Mouse (Mus musculus): ENCODE measurements around the gene Znrf2. TPM values are rescaled to one million over a fixed set of nuclear protein-coding genes. Genes with fewer than 3 reads are reported as not detected.

Gene Znrf2
- polyA plus RNA-seq (2015; fragmentation: Nextera tagmentation; extraction: Ambion mirVana) = 5.8 and 6.5 TPM in 2 replicates

DNA sequence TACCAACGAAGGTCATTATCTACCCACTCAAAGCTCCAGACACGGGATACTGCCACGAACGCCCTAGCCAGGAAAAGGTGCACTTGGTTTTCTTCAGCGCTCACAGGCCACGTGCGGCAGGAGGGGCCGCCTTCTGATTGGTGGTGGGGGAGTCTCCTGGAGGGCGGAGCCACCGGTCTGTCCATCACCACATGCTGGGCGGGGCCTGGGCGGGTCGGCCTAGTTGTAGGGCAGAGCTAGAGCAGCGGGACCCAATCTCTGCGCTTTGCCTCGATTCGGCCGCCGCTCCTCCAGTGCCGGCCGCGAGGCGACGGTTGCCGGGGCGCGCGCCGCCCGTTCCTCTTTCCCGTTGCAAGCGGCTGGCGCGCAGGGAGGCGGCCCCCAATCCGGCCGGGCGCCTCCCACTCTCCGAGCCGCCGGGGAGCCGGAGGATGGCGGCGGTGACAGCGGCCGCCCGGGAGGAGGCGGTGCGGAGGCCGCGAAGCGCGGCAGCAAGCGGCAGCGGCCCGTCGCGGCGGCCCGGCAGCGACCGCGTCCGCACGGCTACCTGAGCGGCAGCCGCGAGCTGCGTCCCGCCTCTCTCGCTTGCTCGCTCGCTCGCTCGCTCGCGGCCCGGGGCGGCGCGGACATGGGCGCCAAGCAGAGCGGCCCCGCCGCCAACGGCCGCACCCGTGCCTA is at the start of gene Znrf2:
TSS of gene Znrf2 (plus strand) at position 529 of the 678 bp plus-strand sequence.
- peak within 1 kb of the TSS; percentile 82 for H3K4me3 ChIP-seq (replicated peaks)
- peaks cover 12% of the 10 kb centered on the region; the same call in 1 of the 2 replicates for H3K4me1 ChIP-seq (replicated peaks)
- H3K4me2 ChIP-seq (replicated peaks) = peak within 1 kb of the TSS; percentile 54
- H3K27ac ChIP-seq = peak within 1 kb of the TSS; percentile 98
- peak; percentile 99 for ATAC-seq
- H3K9ac ChIP-seq = peak within 1 kb of the TSS; percentile 93
- under 1% methylated on average over 88 of the region's 88 CpGs for WGBS
- no peaks in the 10 kb centered on the region for H3K9me3 ChIP-seq
- no peaks in the 10 kb centered on the region for H3K36me3 ChIP-seq
- H3K27me3 ChIP-seq (replicated peaks) = no peaks in the 10 kb centered on the region

DNA sequence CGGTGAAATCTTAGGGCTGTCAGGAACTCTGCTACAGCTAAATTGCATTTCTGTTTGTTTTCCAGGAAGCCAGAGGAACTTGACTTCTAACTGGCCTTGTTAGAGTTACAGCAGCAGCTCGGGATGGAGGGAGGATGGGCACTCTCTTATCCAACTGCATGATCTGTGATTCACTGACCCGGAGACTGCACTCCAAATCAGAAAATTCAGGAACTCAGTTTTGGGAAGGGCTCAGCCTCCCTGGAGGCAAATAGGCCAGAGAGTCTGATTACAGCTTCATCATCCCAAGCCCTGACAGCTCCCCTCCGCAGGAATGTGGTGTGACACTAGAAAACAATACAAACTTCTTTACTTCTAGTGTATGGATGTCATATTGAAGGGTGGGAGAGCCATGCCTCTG is 49.0 kb upstream of the Znrf2 start:
- Histone ChIP-seq H3K4me1 (replicated peaks) (no peaks in the 10 kb centered on the region), H3K9me3 (no peaks in the 10 kb centered on the region), H3K27ac (no peak overlapping the region), H3K4me3 (replicated peaks) (no peak overlapping the region), H3K36me3 (no peaks in the 10 kb centered on the region), H3K4me2 (replicated peaks) (no peak overlapping the region), H3K9ac (no peak overlapping the region), H3K27me3 (replicated peaks) (no peaks in the 10 kb centered on the region)
- WGBS = 19% methylated on average over 4 of the region's 4 CpGs
- no peak for ATAC-seq

DNA sequence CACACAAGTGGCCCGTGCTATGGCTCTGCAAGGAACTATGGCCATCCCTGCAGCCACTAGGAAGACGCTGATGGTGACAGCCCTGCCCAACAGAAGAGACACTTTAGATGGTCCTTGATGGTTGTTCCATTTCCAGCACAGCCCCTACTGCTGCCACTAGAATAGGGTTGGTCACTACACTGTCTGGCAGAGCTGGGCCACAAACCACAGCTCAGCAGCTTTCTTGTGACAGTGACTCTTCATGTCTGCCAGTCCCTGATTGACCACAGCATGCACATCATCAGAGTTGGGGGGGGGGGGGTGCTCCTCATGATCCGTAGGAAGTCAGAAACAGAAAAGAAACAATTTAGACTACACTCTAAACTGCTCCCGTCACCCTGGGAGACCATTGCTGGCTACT is 46.0 kb upstream of the Znrf2 start:
- ATAC-seq = no peak
- Histone ChIP-seq H3K9me3 (no peaks in the 10 kb centered on the region), H3K9ac (no peak overlapping the region)

DNA sequence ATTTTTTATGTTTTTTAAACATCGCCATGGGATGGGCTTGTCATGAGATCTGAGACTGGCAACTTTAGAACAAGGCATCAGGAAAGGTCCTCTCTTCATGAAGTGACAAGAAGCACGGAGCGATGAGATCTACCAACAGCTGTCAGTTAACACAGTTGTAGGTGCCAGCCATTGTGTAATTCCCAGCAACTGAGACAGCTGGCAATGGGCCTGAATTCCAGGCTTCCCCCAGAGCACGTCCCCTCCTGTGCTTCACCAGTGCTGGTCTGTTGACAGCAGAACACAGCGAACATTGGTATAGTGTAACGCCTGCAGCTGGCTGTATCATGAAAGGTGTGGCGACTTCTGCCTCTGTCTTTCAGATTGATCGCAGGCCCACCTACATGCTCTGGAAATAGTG is 45.5 kb upstream of the Znrf2 start:
- Histone ChIP-seq H3K4me1 (replicated peaks) (no peaks in the 10 kb centered on the region), H3K27me3 (replicated peaks) (no peaks in the 10 kb centered on the region), H3K4me2 (replicated peaks) (no peak overlapping the region), H3K9me3 (no peaks in the 10 kb centered on the region), H3K9ac (no peak overlapping the region), H3K36me3 (no peaks in the 10 kb centered on the region), H3K4me3 (replicated peaks) (no peak overlapping the region), H3K27ac (no peak overlapping the region)
- WGBS = 71% methylated on average over 8 of the region's 8 CpGs
- ATAC-seq = no peak

More for the DNA sequence above, 46.0 kb upstream of the Znrf2 start:
- H3K27me3 ChIP-seq (replicated peaks) = no peaks in the 10 kb centered on the region
- no peak overlapping the region for H3K4me2 ChIP-seq (replicated peaks)
- 67% methylated on average over 4 of the region's 4 CpGs for WGBS
- H3K27ac ChIP-seq = no peak overlapping the region
- H3K36me3 ChIP-seq = no peaks in the 10 kb centered on the region
- H3K4me3 ChIP-seq (replicated peaks) = no peak overlapping the region
- no peaks in the 10 kb centered on the region for H3K4me1 ChIP-seq (replicated peaks)

DNA sequence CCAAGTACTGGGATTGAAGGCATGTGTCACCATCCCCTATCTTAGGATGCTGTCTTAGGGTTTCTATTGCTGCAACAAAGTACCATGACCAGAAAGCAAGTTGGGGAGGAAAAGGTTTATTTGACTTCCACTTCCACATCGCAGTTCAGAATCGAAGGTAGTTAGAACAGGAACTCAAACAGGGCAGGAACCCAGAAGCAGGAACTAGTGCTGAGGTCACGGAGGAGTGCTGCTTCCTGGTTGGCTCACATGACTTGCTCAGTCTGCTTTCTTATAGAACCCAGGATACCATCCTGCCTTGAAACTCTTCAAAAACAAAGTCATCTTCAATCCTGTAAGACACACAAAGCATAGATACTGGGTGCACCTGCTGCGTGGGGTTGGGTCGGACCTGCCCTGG is 44.6 kb upstream of the Znrf2 start:
- ATAC-seq = no peak
- no peak overlapping the region for H3K9ac ChIP-seq
- H3K27ac ChIP-seq = no peak overlapping the region
- no peak overlapping the region for H3K4me3 ChIP-seq (replicated peaks)
- no peaks in the 10 kb centered on the region for H3K36me3 ChIP-seq
- no peaks in the 10 kb centered on the region for H3K9me3 ChIP-seq
- WGBS = 93% methylated on average over 5 of the region's 5 CpGs
- no peaks in the 10 kb centered on the region for H3K4me1 ChIP-seq (replicated peaks)
- H3K4me2 ChIP-seq (replicated peaks) = no peak overlapping the region
- H3K27me3 ChIP-seq (replicated peaks) = no peaks in the 10 kb centered on the region

DNA sequence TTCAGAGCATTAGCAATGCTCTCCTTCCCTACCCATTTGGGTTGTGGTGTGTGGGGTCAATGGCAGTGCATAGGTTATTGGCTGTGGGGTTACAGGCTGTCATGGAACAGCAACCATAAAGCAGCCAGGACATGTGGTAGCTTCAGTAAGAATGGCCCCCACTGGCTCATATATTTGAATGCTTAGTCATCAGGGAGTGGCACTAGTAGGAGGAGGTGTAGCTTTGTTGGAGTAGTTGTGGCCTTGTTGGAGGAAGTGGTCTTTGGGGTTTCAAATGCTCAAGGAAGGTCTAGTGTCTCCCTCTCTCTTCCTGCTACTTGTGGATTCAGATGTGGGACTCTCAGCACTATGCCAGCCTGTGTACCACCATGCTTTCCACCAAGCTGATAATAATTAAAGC is 41.0 kb upstream of the Znrf2 start:
- Histone ChIP-seq H3K9ac (no peak overlapping the region), H3K36me3 (no peaks in the 10 kb centered on the region), H3K27ac (no peak overlapping the region), H3K9me3 (no peaks in the 10 kb centered on the region), H3K27me3 (replicated peaks) (no peaks in the 10 kb centered on the region), H3K4me1 (replicated peaks) (no peaks in the 10 kb centered on the region), H3K4me2 (replicated peaks) (no peak overlapping the region), H3K4me3 (replicated peaks) (no peak overlapping the region)
- no peak for ATAC-seq

DNA sequence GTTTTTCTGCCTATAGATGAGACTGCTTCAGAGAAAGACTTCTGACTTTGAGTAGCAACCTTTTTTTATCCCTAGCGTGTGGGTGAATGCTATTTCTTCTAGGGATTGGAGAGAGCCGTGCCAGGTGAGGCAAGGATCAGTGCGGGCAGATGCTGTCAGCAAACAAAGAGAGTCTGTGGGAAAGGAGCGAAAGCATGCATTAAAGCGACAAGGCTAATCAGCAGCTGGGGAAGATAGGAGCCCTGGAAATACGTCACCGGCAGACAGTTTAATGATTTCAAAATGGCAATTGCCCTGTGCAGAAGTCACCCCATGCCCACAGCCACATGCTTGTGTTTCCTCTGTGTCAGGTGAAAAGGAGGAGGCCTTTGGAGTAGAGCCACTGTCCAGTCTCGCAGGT is 39.1 kb upstream of the Znrf2 start:
- H3K4me2 ChIP-seq (replicated peaks) = no peak overlapping the region; the same call in 1 of the 2 replicates
- no peak overlapping the region for H3K27ac ChIP-seq
- H3K9me3 ChIP-seq = no peaks in the 10 kb centered on the region
- no peaks in the 10 kb centered on the region for H3K36me3 ChIP-seq
- WGBS = 45% methylated on average over 8 of the region's 8 CpGs
- no peak overlapping the region for H3K9ac ChIP-seq
- H3K4me1 ChIP-seq (replicated peaks) = 0 out of 2 replicates have a peak, but pooled peaks cover 3% of the 10 kb centered on the region
- no peaks in the 10 kb centered on the region for H3K27me3 ChIP-seq (replicated peaks)
- ATAC-seq = peak; percentile 61; the same call in 1 of the 2 replicates
- H3K4me3 ChIP-seq (replicated peaks) = no peak overlapping the region

DNA sequence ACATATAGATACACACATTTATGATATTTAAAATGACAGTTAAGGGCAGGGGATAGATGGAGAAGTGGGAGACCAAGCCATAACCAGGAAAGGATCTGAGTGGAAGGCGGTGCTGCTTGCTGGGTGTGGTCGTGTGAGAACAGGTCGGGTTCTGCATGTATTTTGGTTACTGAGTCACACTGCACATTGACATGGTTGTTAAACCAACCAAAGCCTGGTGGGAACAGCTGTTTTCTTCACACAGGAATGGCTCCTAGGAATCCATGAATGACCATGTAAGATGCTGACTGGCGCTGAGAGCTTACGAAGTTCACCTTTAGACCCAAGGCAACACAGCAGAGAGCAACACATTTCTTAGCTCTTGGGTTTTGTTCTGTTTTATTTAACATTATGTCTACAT is 36.7 kb upstream of the Znrf2 start:
- Histone ChIP-seq H3K9ac (no peak overlapping the region), H3K4me2 (replicated peaks) (no peak overlapping the region), H3K4me1 (replicated peaks) (0 out of 2 replicates have a peak, but pooled peaks cover 3% of the 10 kb centered on the region), H3K4me3 (replicated peaks) (no peak overlapping the region), H3K9me3 (no peaks in the 10 kb centered on the region), H3K27me3 (replicated peaks) (no peaks in the 10 kb centered on the region), H3K27ac (no peak overlapping the region), H3K36me3 (no peaks in the 10 kb centered on the region)
- no peak for ATAC-seq
- 73% methylated on average over 5 of the region's 5 CpGs for WGBS

DNA sequence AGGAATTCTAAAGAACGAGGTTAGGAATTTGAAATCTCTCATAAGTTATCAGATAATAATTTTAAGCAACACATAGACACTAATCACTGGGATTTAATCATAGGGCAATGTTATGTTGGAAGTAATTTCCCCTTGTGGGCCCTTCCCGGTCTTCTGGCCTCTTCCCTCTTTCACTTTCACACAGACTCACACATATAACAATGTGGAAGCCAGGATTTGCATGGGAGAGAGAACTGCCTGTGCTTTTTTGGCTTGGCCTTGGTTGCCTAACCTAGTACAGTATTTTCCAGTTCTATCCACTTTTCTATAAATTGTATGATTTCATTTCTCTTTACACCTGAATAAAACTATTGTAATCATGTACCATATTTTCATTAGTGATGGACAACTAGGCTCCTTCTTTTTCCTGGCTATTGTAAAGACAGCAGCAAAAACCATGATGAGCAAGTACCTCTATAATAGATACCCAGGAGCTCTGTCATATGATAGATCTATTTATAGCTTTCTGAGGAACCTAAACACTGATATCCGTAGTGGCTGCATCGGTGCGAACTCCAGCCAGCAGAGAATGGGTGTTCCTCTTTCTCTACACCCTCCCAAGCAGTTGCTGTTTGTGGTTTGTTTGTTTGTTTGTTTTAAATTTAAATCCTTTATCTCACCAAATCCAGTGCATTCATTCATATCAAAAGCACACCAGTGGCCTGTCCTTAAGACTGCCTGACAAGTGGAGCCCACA is 36.0 kb upstream of the Znrf2 start:
- ATAC-seq = no peak
- 77% methylated on average over 5 of the region's 5 CpGs for WGBS

DNA sequence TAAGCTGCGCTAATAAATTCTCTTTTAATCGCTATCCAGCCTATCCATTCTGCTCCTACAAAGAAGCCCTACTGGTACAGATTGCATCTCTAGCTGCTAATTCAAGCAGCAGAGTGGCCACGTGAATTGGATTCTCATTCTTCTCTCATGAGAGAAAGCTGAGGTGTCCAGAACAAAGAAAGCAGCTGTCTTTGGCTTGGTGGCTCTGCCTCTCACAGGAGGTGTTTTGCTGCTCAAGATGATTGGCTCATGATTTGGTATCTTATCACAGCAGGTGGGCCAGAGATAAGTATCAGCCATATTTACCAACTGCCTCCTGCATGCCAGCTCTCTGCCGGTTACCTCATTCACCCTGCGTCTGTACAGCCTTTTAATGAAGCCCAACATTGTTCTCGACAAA is 34.8 kb upstream of the Znrf2 start:
- Histone ChIP-seq H3K9ac (no peak overlapping the region), H3K9me3 (no peaks in the 10 kb centered on the region), H3K4me2 (replicated peaks) (no peak overlapping the region), H3K27ac (no peak overlapping the region), H3K27me3 (replicated peaks) (no peaks in the 10 kb centered on the region), H3K36me3 (no peaks in the 10 kb centered on the region), H3K4me3 (replicated peaks) (no peak overlapping the region), H3K4me1 (replicated peaks) (0 out of 2 replicates have a peak, but pooled peaks cover 3% of the 10 kb centered on the region)
- WGBS = 69% methylated on average over 6 of the region's 6 CpGs
- no peak for ATAC-seq

More for the DNA sequence above, 36.0 kb upstream of the Znrf2 start:
- Histone ChIP-seq H3K9me3 (no peaks in the 10 kb centered on the region), H3K4me3 (replicated peaks) (no peak overlapping the region), H3K4me2 (replicated peaks) (no peak overlapping the region), H3K36me3 (no peaks in the 10 kb centered on the region), H3K27me3 (replicated peaks) (no peaks in the 10 kb centered on the region), H3K9ac (no peak overlapping the region), H3K4me1 (replicated peaks) (0 out of 2 replicates have a peak, but pooled peaks cover 3% of the 10 kb centered on the region), H3K27ac (no peak overlapping the region)

DNA sequence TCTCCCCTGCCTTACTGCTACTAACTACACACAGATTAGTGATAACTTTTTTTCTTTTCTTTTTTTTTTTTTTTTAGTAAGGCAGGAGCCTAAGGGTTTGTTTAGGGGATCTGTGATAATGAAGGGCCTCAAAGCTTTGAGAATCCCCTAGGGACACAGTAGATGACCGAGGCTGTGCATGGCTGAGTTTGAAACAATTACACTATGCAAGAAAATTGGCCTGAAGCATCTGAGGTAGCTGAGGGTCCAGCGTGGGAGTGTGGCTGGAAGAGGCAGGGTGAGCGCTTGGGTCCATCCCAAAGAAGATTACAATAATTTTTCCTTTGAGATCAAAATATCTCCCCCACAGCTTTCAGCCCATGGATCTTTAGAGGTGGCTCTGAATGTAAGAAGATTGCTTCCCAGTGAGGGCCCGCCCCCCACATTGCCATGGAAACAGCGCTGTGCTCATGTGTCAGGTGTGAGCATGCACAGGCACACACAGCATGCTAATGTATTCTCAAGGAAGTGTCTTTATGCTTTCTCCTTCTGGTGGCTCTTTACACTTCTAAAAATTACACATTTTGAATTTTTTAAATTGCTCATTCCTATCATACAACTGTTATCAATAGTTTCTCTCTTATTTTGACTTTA is 31.5 kb upstream of the Znrf2 start:
- H3K27me3 ChIP-seq (replicated peaks) = no peaks in the 10 kb centered on the region
- H3K4me2 ChIP-seq (replicated peaks) = no peak overlapping the region
- no peak overlapping the region for H3K9ac ChIP-seq
- ATAC-seq = no peak
- no peaks in the 10 kb centered on the region for H3K9me3 ChIP-seq
- H3K4me1 ChIP-seq (replicated peaks) = peaks cover 5% of the 10 kb centered on the region; the same call in 1 of the 2 replicates
- no peak overlapping the region for H3K4me3 ChIP-seq (replicated peaks)
- H3K36me3 ChIP-seq = no peaks in the 10 kb centered on the region
- WGBS = 65% methylated on average over 5 of the region's 5 CpGs
- H3K27ac ChIP-seq = no peak overlapping the region

DNA sequence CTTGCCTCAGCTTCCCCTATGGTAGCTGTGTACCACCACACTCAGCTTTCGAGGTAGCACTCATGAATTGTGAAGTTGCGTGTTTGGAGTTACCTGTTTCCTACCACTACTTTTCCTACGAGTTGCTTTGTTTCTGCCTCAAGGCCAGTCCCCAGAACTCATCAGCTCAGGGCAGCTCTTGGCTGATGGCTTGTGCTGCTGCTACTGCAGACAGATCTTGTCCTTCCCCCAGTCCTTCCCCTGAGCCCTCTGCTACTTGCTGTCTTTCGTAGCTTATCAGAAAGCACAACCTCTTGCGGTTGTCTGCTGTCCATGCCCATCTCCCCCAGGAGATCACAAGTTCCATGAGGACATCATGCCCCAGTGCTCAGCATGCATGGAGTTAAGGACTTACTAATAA is 29.9 kb upstream of the Znrf2 start:
- ATAC-seq = no peak
- no peak overlapping the region for H3K9ac ChIP-seq
- H3K4me3 ChIP-seq (replicated peaks) = no peak overlapping the region
- no peaks in the 10 kb centered on the region for H3K9me3 ChIP-seq
- H3K27me3 ChIP-seq (replicated peaks) = no peaks in the 10 kb centered on the region
- H3K27ac ChIP-seq = no peak overlapping the region
- H3K36me3 ChIP-seq = no peaks in the 10 kb centered on the region
- H3K4me2 ChIP-seq (replicated peaks) = no peak overlapping the region
- WGBS = 86% methylated on average over 5 of the region's 5 CpGs
- H3K4me1 ChIP-seq (replicated peaks) = peaks cover 4% of the 10 kb centered on the region; the same call in 1 of the 2 replicates
